Mouse (Mus musculus) stomach, embryonic 16.5 days (tissue): ENCODE data around the gene Tmem179. TPM values are rescaled to one million over a fixed set of nuclear protein-coding genes. Genes with fewer than 3 reads are reported as not detected.

Experiments used
- ATAC-seq: fragments of 200-750 bp; cut with Nextera tagmentation; 2 replicates; pipeline ENCODE4 v1.8.0; 2017; ENCODE audit warnings: moderate number of reproducible peaks, moderate TSS enrichment; ENCODE audit not compliant: insufficient read depth, low FRiP score
- H3K27ac ChIP-seq: fragments of 300-500 bp; sonication (generic); 2 replicates; pipeline ENCODE4 v1.5.1; 2014; ENCODE audit warnings: low read length
- H3K27me3 ChIP-seq: fragments of 300-500 bp; sonication (generic); 2 replicates; pipeline ENCODE4 v1.6.1; 2014; ENCODE audit warnings: low read length, control low read depth, mixed read lengths; ENCODE audit not compliant: control insufficient read depth, insufficient read depth
- H3K36me3 ChIP-seq: fragments of 300-500 bp; sonication (generic); 2 replicates; pipeline ENCODE4 v1.6.1; 2014; ENCODE audit warnings: low read length; ENCODE audit not compliant: control insufficient read depth, insufficient read depth
- H3K4me1 ChIP-seq: fragments of 300-500 bp; sonication (generic); 2 replicates; pipeline ENCODE4 v1.6.1; 2014; ENCODE audit warnings: low read length, control low read depth, mixed read lengths; ENCODE audit not compliant: control insufficient read depth, insufficient read depth
- H3K4me2 ChIP-seq: fragments of 300-500 bp; sonication (generic); 2 replicates; pipeline ENCODE4 v1.6.1; 2014; ENCODE audit warnings: low read depth, low read length, mixed read lengths
- H3K4me3 ChIP-seq: fragments of 300-500 bp; sonication (generic); replicated peaks from 2 replicates; pipeline ENCODE4 v1.5.1; 2014; ENCODE audit warnings: mild to moderate bottlenecking, low read length
- H3K9ac ChIP-seq: fragments of 300-500 bp; sonication (generic); 2 replicates; pipeline ENCODE4 v1.6.1; 2014; ENCODE audit warnings: low read length
- H3K9me3 ChIP-seq: fragments of 300-500 bp; sonication (generic); replicated peaks from 2 replicates; pipeline ENCODE4 v1.6.1; 2016; ENCODE audit warnings: low read length, control low read depth; ENCODE audit not compliant: control insufficient read depth
- WGBS: fragments of 180-500 bp; shearing (Covaris S2); extraction: QIAGEN DNeasy Blood & Tissue Kit; methylation state at CpG from one replicate; pipeline ENCODE4 v1.1.7; 2014; 5-methylcytosine and 5-hydroxymethylcytosine counted together
- polyA plus RNA-seq: library from polyadenylated mRNA; unstranded; fragments of >200 nt; fragmentation: Nextera tagmentation; extraction: Ambion mirVana; gene quantifications from 2 replicates; pipeline ENCODE4 v1.2.1, GENCODE M21; 2015

Gene Tmem179
- polyA plus RNA-seq, 1 experiment from 2014 or later: 2.4 TPM

DNA sequence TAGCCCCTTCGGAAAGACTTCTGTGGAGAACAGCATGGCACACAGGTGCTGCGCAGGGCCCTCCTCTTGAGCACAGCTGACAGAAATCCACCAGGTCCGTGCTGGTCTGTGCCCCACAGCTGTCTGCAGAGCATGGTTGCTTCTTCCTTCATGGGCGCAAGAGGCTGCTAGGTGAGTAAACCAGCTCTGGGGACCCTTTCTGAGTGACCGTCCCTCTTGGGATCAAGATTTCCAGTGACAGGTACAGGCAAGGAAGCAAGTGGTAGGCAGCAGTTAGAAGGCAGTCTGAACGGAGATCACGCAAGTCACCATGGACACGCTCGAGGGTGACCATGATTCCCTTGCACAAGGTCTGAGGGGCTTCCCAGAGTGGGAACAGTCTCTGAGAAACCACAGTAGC lies 27.0 kb downstream of the Tmem179 start:
- ATAC-seq: no peak
- peaks cover 11% of the 10 kb centered on the region for H3K4me1 ChIP-seq
- H3K9me3 ChIP-seq: no peaks in the 10 kb centered on the region
- no peak overlapping the region for H3K9ac ChIP-seq
- H3K36me3 ChIP-seq: no peaks in the 10 kb centered on the region
- H3K4me3 ChIP-seq: no peak overlapping the region
- 89% methylated on average over 9 of the region's 9 CpGs for WGBS
- no peak overlapping the region for H3K27ac ChIP-seq
- no peaks in the 10 kb centered on the region for H3K27me3 ChIP-seq
- no peak overlapping the region for H3K4me2 ChIP-seq

DNA sequence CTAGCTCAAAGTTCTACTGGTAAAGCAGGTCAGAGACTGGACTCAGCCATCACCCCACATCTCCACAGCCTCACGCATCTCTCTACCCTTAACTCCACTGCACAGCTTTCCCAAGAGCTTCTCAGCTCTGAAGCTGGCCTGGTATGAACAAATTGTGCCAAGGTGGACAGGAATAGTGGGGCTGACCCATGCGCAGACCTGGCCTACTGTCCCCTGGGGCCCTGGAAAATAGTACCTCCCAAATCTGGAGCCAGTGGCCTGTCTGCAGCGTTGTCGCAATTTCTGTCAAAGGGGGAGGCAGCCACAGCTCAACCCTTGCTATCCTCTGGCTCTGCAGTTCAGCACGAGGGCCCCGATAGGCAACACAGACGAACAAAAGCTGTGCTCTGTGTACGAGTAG lies 27.4 kb downstream of the Tmem179 start, which contains the start of gene A530016L24Rik:
Gene A530016L24Rik (plus strand): TSS at position 315 of the 400 bp plus-strand sequence.
- no peak within 1 kb of the TSS for H3K27ac ChIP-seq
- H3K4me2 ChIP-seq: no peak within 1 kb of the TSS
- no peaks in the 10 kb centered on the region for H3K9me3 ChIP-seq
- H3K4me1 ChIP-seq: peaks cover 11% of the 10 kb centered on the region
- no peaks in the 10 kb centered on the region for H3K36me3 ChIP-seq
- H3K27me3 ChIP-seq: no peaks in the 10 kb centered on the region
- ATAC-seq: no peak
- H3K4me3 ChIP-seq: no peak within 1 kb of the TSS
- no peak within 1 kb of the TSS for H3K9ac ChIP-seq
- WGBS: 89% methylated on average over 8 of the region's 8 CpGs

DNA sequence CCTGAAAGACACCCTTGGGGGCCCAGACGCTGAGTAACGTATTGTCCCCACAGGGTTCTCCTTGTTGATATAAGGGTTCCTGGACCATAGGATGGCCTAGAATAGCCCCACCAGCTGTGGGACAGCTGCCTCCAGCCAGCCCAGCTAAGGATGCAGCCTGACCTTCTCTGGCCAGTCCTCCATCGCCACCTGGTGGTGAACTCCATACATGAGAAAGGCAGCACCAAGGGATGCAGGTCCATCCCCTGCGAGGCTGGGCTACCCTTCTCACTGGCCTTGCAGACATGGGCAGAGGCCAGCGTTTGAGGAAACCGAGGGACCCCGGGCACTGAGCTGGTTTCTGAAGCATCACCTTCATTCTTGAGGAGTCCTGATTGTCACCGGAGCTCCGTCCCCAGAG lies 42.8 kb downstream of the Tmem179 start:
- H3K27ac ChIP-seq: no peak overlapping the region
- no peak overlapping the region for H3K4me3 ChIP-seq
- H3K4me1 ChIP-seq: no peaks in the 10 kb centered on the region
- no peaks in the 10 kb centered on the region for H3K9me3 ChIP-seq
- no peaks in the 10 kb centered on the region; the same call in 1 of the 2 replicates for H3K27me3 ChIP-seq
- H3K36me3 ChIP-seq: no peaks in the 10 kb centered on the region
- WGBS: 22% methylated on average over 9 of the region's 9 CpGs
- H3K9ac ChIP-seq: no peak overlapping the region
- no peak overlapping the region for H3K4me2 ChIP-seq
- ATAC-seq: peak; percentile 73; the same call in 1 of the 2 replicates

DNA sequence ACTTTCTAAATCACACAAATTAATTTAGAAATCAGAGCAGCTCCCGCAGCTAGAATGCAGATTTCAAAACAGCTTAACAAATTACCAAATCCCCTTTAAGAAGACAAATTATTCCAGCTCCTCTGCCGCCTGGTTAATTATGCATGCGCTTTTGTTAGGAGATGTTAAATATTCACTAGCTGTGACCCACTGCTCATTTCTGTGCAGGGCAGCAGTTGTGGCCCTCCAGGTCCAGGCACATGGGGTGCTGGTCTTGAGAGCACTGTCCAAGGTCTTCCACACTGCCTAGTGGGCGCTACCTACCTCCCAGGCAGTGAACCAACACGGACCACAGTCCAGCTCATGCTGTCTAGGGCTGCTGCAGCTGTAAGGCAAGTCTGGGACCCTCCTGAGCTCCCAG lies 46.3 kb downstream of the Tmem179 start:
- Histone ChIP-seq H3K4me1 (no peaks in the 10 kb centered on the region), H3K36me3 (no peaks in the 10 kb centered on the region), H3K27me3 (no peaks in the 10 kb centered on the region; the same call in 1 of the 2 replicates), H3K9ac (no peak overlapping the region), H3K9me3 (no peaks in the 10 kb centered on the region), H3K4me3 (no peak overlapping the region), H3K27ac (no peak overlapping the region), H3K4me2 (no peak overlapping the region)
- WGBS: 74% methylated on average over 5 of the region's 5 CpGs
- ATAC-seq: no peak

DNA sequence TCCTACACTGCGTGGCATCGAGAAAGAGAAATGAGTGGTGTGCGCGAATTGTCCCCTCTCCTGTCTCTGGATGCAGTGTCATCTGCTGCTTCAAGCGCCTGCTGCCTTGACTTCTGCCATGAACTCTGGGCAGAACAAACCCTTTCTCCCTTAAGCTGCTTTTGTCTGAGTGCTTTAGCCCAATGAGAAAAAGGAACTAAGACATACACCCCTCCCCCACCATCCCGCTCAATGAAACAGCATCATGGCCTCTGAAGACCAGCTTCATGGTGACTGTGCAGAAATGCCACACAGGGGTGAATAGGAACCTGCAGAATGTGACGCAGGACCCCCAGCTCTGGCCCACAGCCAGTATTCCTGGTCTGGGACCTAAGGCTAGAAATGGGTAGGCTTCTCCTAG lies 47.2 kb downstream of the Tmem179 start:
- ATAC-seq: no peak
- Histone ChIP-seq H3K9ac (no peak overlapping the region), H3K9me3 (no peaks in the 10 kb centered on the region), H3K36me3 (no peaks in the 10 kb centered on the region), H3K4me3 (no peak overlapping the region), H3K27ac (no peak overlapping the region), H3K4me1 (no peaks in the 10 kb centered on the region), H3K4me2 (no peak overlapping the region), H3K27me3 (no peaks in the 10 kb centered on the region)
- WGBS: 84% methylated on average over 7 of the region's 7 CpGs

DNA sequence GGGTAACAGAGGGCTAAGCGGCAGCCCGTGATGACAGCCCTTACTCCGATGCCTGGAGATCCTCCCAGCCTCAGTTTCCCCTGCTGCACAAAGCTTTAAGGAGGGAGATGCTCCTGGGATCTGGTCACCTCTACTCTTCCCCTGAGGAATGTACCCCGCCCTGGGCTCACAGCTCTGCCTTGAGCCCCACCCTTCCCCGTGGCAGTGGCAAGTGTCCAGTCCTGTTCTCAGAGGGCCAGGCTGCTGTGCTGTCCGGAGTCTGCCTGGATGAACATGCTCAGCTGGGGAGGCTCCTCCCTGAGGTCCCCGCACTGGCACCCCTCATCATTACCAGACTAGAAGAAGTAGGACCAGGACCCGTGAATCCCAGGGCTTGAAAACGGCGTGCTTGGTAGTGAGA lies 49.2 kb downstream of the Tmem179 start:
- H3K9ac ChIP-seq: no peak overlapping the region
- H3K4me1 ChIP-seq: no peaks in the 10 kb centered on the region
- H3K36me3 ChIP-seq: no peaks in the 10 kb centered on the region
- no peaks in the 10 kb centered on the region for H3K9me3 ChIP-seq
- WGBS: 80% methylated on average over 10 of the region's 10 CpGs
- no peaks in the 10 kb centered on the region for H3K27me3 ChIP-seq
- H3K27ac ChIP-seq: no peak overlapping the region
- H3K4me2 ChIP-seq: no peak overlapping the region
- no peak for ATAC-seq
- H3K4me3 ChIP-seq: no peak overlapping the region

DNA sequence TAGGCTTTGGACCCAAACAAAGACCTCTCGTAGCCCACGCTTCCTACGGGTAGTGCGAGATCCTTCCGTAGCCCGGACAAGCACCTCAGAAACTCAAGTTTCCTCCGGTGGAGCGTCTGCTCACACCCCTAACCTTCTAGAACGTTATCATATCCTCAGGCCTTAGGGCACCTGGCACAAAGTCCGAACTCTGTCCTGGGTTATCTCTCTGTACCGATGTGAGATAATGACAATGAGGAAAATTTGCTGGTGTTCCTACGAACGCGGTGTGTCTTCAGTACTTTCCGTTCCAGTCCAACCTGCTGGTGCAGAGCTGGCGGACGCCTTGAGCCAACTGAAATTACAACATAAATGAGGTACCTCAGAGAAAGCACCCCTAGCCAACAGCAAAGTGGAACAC lies 50.6 kb downstream of the Tmem179 start:
- H3K4me1 ChIP-seq: no peaks in the 10 kb centered on the region
- no peaks in the 10 kb centered on the region for H3K27me3 ChIP-seq
- no peaks in the 10 kb centered on the region for H3K9me3 ChIP-seq
- no peak overlapping the region for H3K4me2 ChIP-seq
- 83% methylated on average over 17 of the region's 17 CpGs for WGBS
- H3K4me3 ChIP-seq: no peak overlapping the region
- H3K36me3 ChIP-seq: no peaks in the 10 kb centered on the region
- no peak for ATAC-seq
- no peak overlapping the region for H3K9ac ChIP-seq
- no peak overlapping the region for H3K27ac ChIP-seq

DNA sequence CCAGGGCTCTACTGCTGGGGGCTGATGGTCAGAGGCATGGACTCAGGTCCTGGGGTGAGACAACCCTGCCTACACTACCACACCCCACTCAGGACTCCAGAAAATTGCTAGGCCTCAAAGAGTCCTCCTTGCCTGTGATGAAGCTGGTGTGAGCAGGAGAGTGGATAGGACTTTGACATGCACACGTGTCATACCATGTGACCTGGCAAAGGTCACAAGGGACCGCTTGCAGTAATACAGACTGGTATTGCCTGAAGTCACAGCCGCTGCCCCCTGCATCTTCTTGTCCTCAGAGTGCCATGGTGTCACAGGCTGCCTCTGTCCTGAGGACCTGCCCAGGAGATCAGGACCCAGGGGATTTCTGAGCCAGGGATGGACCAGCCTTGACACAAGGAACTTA lies 52.0 kb downstream of the Tmem179 start:
- no peak overlapping the region for H3K9ac ChIP-seq
- H3K9me3 ChIP-seq: no peaks in the 10 kb centered on the region
- no peaks in the 10 kb centered on the region for H3K36me3 ChIP-seq
- no peak overlapping the region for H3K27ac ChIP-seq
- H3K4me3 ChIP-seq: no peak overlapping the region
- H3K27me3 ChIP-seq: no peaks in the 10 kb centered on the region
- ATAC-seq: no peak
- no peaks in the 10 kb centered on the region for H3K4me1 ChIP-seq
- H3K4me2 ChIP-seq: no peak overlapping the region
- 72% methylated on average over 3 of the region's 3 CpGs for WGBS

DNA sequence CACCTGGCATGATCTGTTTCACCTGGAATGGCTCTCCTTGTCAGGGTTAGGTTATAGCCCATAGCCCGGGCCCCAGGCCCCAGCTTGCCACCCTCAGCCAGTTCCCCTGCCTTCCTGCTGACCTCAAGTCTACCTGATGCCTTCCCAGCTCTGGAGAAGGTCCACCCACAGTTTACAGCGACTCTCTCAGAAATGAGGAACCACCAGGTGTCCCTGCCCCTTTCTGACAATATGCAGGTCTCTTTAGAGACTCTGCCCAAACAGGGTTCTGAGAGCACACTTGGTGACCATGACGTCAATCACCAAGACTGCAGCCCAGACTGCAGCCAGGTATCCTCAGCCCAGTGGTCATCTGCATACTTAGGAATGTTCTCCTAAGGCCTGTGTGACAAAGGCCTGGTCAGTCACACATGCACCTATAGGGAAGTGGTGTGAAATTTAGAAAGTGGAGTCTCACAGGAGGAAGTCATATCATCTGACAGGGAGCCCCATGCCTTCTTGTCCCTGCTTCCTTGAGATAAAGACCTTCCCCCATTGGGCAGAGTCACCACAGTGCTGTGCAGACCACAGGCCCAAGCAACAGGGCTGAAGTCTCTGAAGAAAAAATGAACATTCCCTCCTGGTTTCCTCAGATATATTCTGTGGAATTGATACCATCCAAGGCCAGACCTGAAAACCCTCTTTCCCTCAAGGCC lies 52.6 kb downstream of the Tmem179 start:
- 70% methylated on average over 3 of the region's 3 CpGs for WGBS
- Histone ChIP-seq H3K36me3 (no peaks in the 10 kb centered on the region), H3K4me1 (no peaks in the 10 kb centered on the region), H3K27me3 (no peaks in the 10 kb centered on the region), H3K4me3 (no peak overlapping the region), H3K4me2 (no peak overlapping the region), H3K9me3 (no peaks in the 10 kb centered on the region), H3K27ac (no peak overlapping the region), H3K9ac (no peak overlapping the region)
- ATAC-seq: no peak
